Mouse (Mus musculus) forebrain, embryonic 14.5 days (tissue): ENCODE data around the gene Syce1. TPM values are rescaled to one million over a fixed set of nuclear protein-coding genes. Genes with fewer than 3 reads are reported as not detected.

Experiments
- ATAC-seq: fragments of 200-750 bp; cut with Nextera tagmentation; 2 replicates; pipeline ENCODE4 v1.8.0; 2017; ENCODE audit warnings: mild to moderate bottlenecking, moderate library complexity
- DNase-seq: peaks from one replicate; pipeline ENCODE4 v3.0.0-alpha.2; 2015; ENCODE audit warnings: low spot score
- H3K27ac ChIP-seq: fragments of 300-500 bp; sonication (generic); 2 replicates; pipeline ENCODE4 v1.5.1; 2014; ENCODE audit warnings: low read depth, mild to moderate bottlenecking, control low read depth, low read length, moderate library complexity
- H3K27me3 ChIP-seq: fragments of 300-500 bp; sonication (generic); replicated peaks from 2 replicates; pipeline ENCODE4 v1.6.1; 2014; ENCODE audit warnings: low read length, control low read depth, mixed read lengths; ENCODE audit not compliant: control insufficient read depth, insufficient read depth
- H3K36me3 ChIP-seq: fragments of 300-500 bp; sonication (generic); 2 replicates; pipeline ENCODE4 v1.6.1; 2014; ENCODE audit warnings: low read length, control low read depth; ENCODE audit not compliant: control insufficient read depth, insufficient read depth
- H3K4me1 ChIP-seq: fragments of 300-500 bp; sonication (generic); 2 replicates; pipeline ENCODE4 v1.6.1; 2014; ENCODE audit warnings: antibody characterized with exemption, low read length, control low read depth; ENCODE audit not compliant: control insufficient read depth, insufficient read depth
- H3K4me2 ChIP-seq: fragments of 300-500 bp; sonication (generic); 2 replicates; pipeline ENCODE4 v1.6.1; 2014; ENCODE audit warnings: mild to moderate bottlenecking, control low read depth, low read length
- H3K4me3 ChIP-seq: fragments of 300-500 bp; sonication (generic); 2 replicates; pipeline ENCODE4 v1.5.1; 2014; ENCODE audit warnings: low read depth, low read length, control low read depth
- H3K9ac ChIP-seq: fragments of 300-500 bp; sonication (generic); 2 replicates; pipeline ENCODE4 v1.6.1; 2014; ENCODE audit warnings: mild to moderate bottlenecking, low read length, control low read depth, moderate library complexity
- H3K9me3 ChIP-seq: fragments of 300-500 bp; sonication (generic); replicated peaks from 2 replicates; pipeline ENCODE4 v1.6.1; 2016; ENCODE audit warnings: low read length, control low read depth, mixed read lengths; ENCODE audit not compliant: control insufficient read depth
- WGBS: fragments of 180-500 bp; shearing (Covaris S2); extraction: QIAGEN DNeasy Blood & Tissue Kit; methylation state at CpG from one replicate; pipeline ENCODE4 v1.1.7; 2014; 5-methylcytosine and 5-hydroxymethylcytosine counted together
- polyA plus RNA-seq: library from polyadenylated mRNA; unstranded; fragments of >200 nt; fragmentation: Nextera tagmentation; extraction: Ambion mirVana; gene quantifications from 2 replicates; pipeline ENCODE4 v1.2.1, GENCODE M21; 2014

Syce1 gene
- polyA plus RNA-seq, 1 experiment from 2014 or later = 0.23 TPM

DNA sequence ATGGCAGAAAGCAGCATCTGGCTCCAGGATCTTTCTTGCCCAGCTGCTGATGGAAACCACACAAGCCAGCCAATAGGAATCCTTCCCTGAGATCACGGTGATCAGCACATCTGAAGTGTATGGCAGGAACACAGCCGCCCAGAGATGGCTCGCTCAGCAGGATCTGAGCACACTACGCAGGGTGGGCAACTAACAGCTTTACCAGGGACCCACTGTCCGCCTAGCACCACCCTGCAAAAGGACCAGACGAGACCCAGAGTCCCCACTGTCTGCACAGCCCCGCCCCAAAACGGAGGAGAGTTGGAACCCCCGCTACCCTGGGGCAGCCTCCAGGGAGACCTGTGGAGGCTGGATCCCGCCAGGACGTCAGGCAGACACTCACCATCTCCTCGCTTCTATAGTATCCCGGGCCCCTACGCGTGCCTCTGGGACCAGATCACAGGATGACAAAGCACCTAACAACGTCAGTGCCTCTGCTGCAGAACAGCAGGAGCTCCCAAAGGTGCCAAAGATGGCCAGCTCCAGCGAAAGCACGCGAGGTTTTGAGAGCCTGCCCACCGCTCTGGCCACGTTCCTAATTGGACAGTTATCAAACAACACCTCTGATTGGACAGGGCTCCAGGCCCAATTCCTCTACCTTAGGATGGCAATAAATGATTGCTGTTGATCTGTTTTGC is 34.1 kb upstream of the Syce1 start, which contains the start of gene Zfp941:
Gene Zfp941 (minus strand): TSS at position 526 of the 677 bp plus-strand sequence.
- Histone ChIP-seq H3K36me3 (no peaks in the 10 kb centered on the region; the same call in 1 of the 2 replicates), H3K9ac (peak within 1 kb of the TSS; percentile 70), H3K27me3 (no peaks in the 10 kb centered on the region; the same call in 1 of the 2 replicates), H3K4me3 (peak within 1 kb of the TSS; percentile 48), H3K9me3 (no peaks in the 10 kb centered on the region), H3K27ac (peak within 1 kb of the TSS; percentile 80), H3K4me2 (peak within 1 kb of the TSS; percentile 72), H3K4me1 (no peaks in the 10 kb centered on the region)
- DNase-seq (peak; percentile 87), ATAC-seq (peak; percentile 92)
- 1% methylated on average over 21 of the region's 21 CpGs for WGBS

DNA sequence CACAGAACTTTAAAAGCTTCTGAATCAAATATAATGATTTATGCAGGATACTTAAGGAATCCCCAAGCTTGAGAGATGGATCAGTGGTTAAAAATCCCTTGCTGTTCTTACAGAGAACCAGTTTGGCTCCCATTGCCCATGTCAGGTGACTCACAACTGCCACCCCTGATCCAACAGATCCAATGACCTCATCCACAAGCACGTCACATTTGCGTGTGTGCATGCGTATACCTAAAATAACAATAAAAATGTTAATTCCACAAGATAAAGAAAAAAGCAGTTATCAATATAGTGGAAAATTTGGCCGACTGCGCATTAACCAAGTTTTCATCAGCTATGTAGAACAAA is 33.6 kb upstream of the Syce1 start:
- no peak for DNase-seq
- no peaks in the 10 kb centered on the region for H3K9me3 ChIP-seq
- H3K9ac ChIP-seq = peak overlapping the region; percentile 70
- H3K4me3 ChIP-seq = peak overlapping the region; percentile 48
- H3K27ac ChIP-seq = 0 out of 2 replicates have a peak overlapping the region, but pooled peaks have one; percentile 80
- H3K36me3 ChIP-seq = no peaks in the 10 kb centered on the region; the same call in 1 of the 2 replicates
- 0 out of 2 replicates have a peak, but pooled peaks have one; percentile 10 for ATAC-seq
- WGBS = 42% methylated on average over 5 of the region's 5 CpGs
- peak overlapping the region; percentile 72 for H3K4me2 ChIP-seq
- no peaks in the 10 kb centered on the region for H3K4me1 ChIP-seq
- H3K27me3 ChIP-seq = no peaks in the 10 kb centered on the region

DNA sequence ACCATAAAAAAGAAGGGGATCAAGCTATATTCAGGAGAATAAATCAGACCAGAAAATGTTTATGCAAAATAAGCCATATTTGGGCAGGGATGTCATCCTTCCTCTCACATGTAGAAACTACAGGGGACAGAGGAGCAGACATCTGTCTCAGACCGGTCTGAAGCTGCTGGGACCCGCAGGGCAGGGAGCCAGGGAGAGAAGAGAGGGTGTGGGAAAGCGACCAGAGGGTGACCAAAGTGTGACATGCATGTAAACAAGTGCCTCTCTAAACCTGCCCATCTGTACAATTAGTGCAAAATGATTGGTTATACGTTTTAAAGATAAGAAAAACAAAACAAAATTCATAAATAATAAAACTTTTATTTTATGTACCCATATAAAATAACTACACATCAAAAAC is 32.5 kb upstream of the Syce1 start:
- ATAC-seq (no peak), DNase-seq (no peak)
- H3K9me3 ChIP-seq = no peaks in the 10 kb centered on the region
- H3K27ac ChIP-seq = no peak overlapping the region
- no peaks in the 10 kb centered on the region; the same call in 1 of the 2 replicates for H3K36me3 ChIP-seq
- no peak overlapping the region for H3K9ac ChIP-seq
- no peak overlapping the region for H3K4me2 ChIP-seq
- H3K4me3 ChIP-seq = no peak overlapping the region
- no peaks in the 10 kb centered on the region for H3K27me3 ChIP-seq
- WGBS = 71% methylated on average over 4 of the region's 4 CpGs
- H3K4me1 ChIP-seq = no peaks in the 10 kb centered on the region

DNA sequence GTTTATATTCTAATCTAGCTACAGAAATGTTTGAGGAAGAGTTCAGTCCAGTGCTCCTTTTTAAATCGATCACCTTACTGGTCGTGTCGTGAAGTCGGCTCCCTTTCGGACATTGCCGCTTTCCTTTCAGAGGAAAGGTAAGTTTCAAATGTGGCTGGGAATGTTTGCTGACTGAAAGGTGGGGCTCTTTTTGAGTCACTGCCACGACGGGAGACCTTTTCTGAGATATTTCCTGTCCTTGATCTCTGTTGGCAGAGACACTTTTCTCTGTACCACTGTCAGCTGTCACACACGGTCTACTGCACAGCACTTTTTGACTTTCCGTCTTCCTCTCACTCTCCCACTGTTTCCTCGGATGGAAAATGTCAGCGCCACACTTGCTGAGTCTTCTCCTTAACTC is 25.2 kb upstream of the Syce1 start:
- DNase-seq = no peak
- Histone ChIP-seq H3K27ac (no peak overlapping the region), H3K4me2 (no peak overlapping the region), H3K4me3 (no peak overlapping the region), H3K9ac (no peak overlapping the region), H3K9me3 (no peaks in the 10 kb centered on the region), H3K27me3 (no peaks in the 10 kb centered on the region), H3K4me1 (no peaks in the 10 kb centered on the region), H3K36me3 (peaks cover 21% of the 10 kb centered on the region)
- no peak for ATAC-seq
- 90% methylated on average over 12 of the region's 12 CpGs for WGBS

DNA sequence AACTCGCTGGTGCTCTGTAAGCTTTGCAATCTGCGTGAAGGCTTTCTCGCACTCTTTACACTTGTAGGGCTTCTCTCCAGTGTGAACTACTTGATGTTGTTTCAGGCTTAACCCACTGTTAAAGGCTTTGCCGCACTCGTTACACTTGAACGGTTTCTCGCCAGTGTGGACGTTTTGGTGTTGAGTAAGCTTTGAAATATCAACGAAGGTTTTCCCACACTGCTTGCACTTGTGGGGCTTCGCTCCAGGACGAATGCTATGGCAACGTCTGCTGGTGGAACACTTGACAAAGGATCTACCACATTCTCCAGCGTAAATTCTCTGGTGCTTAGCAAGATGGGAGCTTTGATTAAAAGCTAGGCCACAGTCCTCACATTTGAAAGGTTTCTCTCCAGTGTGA is 24.1 kb upstream of the Syce1 start:
- H3K9me3 ChIP-seq = no peaks in the 10 kb centered on the region
- H3K4me3 ChIP-seq = no peak overlapping the region
- no peaks in the 10 kb centered on the region for H3K4me1 ChIP-seq
- DNase-seq (no peak), ATAC-seq (no peak)
- no peak overlapping the region for H3K27ac ChIP-seq
- WGBS = 85% methylated on average over 13 of the region's 13 CpGs
- H3K4me2 ChIP-seq = no peak overlapping the region
- H3K36me3 ChIP-seq = peaks cover 21% of the 10 kb centered on the region
- H3K27me3 ChIP-seq = no peaks in the 10 kb centered on the region
- no peak overlapping the region for H3K9ac ChIP-seq

DNA sequence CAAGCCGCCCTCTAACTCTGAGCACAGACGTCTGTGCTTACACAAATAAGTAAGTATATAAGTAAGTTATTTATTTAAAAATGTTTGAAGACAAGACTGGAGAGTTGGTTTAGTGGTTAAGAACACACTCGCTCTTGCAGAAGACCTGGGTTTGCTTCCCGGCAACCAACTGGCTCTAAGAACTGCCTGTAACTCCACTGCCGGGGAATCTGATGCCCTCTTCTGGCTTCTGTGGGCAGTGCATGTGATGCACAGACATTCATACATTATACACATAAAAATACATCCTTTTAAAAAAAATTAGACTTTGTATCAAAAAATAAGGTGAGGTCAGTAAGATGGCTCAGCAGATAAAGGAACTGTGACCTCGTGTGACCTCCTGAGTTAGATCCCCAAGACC is 22.8 kb upstream of the Syce1 start:
- peaks cover 21% of the 10 kb centered on the region for H3K36me3 ChIP-seq
- no peak overlapping the region for H3K4me2 ChIP-seq
- ATAC-seq = no peak
- H3K27ac ChIP-seq = no peak overlapping the region
- no peak for DNase-seq
- H3K9me3 ChIP-seq = no peaks in the 10 kb centered on the region
- no peaks in the 10 kb centered on the region for H3K27me3 ChIP-seq
- no peak overlapping the region for H3K9ac ChIP-seq
- H3K4me3 ChIP-seq = no peak overlapping the region
- 90% methylated on average over 6 of the region's 6 CpGs for WGBS
- H3K4me1 ChIP-seq = no peaks in the 10 kb centered on the region

DNA sequence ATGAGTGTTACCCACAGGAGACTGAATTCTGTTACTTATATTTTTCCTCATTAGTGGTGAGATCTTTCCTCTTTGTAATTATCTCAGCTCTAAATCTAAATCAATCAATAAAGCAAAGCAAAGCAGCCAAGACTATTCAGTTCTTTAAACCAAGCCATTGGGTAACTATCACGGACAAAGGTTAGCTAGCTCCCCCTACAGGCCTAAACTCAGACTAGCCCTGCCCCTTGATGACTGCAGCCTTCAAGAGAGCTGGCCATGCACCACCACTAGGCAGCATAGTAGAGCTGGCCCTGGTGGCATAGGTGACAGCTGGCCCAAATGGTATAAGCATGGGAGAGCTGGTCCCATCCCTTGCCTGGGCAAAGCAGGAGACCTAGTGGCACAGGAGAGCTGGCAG is 18.1 kb upstream of the Syce1 start:
- Histone ChIP-seq H3K4me3 (no peak overlapping the region), H3K27ac (no peak overlapping the region), H3K9me3 (no peaks in the 10 kb centered on the region), H3K4me2 (no peak overlapping the region), H3K36me3 (peaks cover 3% of the 10 kb centered on the region; the same call in 1 of the 2 replicates), H3K9ac (no peak overlapping the region), H3K4me1 (no peaks in the 10 kb centered on the region), H3K27me3 (no peaks in the 10 kb centered on the region)
- no peak for ATAC-seq
- 17% methylated on average over 1 of the region's 1 CpGs for WGBS
- peak; percentile 16 for DNase-seq

DNA sequence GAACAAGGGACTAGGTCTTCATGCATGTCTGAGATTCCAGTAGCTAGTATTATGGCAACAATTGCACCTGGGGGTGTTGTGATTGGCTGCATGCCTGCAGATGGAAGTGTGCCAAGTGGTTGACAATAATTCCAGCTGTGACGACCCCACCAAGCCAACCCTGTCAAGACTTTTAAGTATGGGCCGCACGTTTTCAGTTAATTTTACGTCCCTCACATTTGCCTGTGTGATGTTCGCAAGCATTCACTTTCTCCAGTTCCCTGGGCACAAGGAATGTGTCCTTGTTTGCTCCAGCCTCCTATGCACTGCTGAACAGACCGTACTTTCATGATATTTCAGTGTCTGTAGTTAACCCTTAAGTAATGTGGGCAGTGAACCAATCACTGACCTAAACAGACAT is 15.0 kb upstream of the Syce1 start:
- no peak for ATAC-seq
- 70% methylated on average over 6 of the region's 6 CpGs for WGBS
- no peak overlapping the region for H3K4me3 ChIP-seq
- DNase-seq = no peak
- no peaks in the 10 kb centered on the region for H3K36me3 ChIP-seq
- H3K27me3 ChIP-seq = no peaks in the 10 kb centered on the region
- no peaks in the 10 kb centered on the region for H3K4me1 ChIP-seq
- no peak overlapping the region for H3K9ac ChIP-seq
- H3K27ac ChIP-seq = no peak overlapping the region
- no peak overlapping the region for H3K4me2 ChIP-seq
- H3K9me3 ChIP-seq = no peaks in the 10 kb centered on the region

DNA sequence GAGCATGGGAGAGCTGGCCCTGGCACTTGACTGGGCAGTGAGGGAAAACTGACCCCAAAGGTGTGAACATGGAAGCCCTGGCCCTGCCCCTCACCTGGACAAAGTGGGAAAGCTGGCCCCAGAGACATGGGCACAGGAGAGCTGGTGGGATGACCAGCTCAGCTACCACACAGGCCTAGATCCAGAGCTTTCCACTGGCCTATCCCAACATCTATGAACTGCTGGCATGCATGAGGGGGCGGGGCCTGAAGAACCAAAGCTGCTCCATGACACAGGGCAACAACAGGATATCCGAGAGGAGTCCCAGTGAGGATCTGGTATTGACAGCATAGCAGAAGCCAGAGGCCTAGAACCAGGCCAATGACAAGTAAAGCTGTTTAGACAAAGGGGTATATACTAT is 10.6 kb upstream of the Syce1 start:
- H3K4me1 ChIP-seq = no peaks in the 10 kb centered on the region
- no peak overlapping the region for H3K4me2 ChIP-seq
- H3K9ac ChIP-seq = no peak overlapping the region
- H3K36me3 ChIP-seq = no peaks in the 10 kb centered on the region
- ATAC-seq = no peak
- 70% methylated on average over 2 of the region's 2 CpGs for WGBS
- H3K27ac ChIP-seq = no peak overlapping the region
- no peaks in the 10 kb centered on the region for H3K27me3 ChIP-seq
- no peak for DNase-seq
- no peak overlapping the region for H3K4me3 ChIP-seq
- no peaks in the 10 kb centered on the region for H3K9me3 ChIP-seq
